Mouse (Mus musculus) heart, embryonic 14.5 days (tissue): ENCODE measurements at regions not wholly inside any gene's neighbourhood (a gene's known extent, or its start where the extent isn't known, plus 50 kb on each side); places are given as distances from the start of the nearest gene placed in this dataset.

Source experiments
- ATAC-seq: fragments of 200-750 bp; cut with Nextera tagmentation; 2 replicates; pipeline ENCODE4 v1.8.0; 2017; ENCODE audit warnings: low read depth, moderate TSS enrichment; ENCODE audit not compliant: insufficient number of reproducible peaks, insufficient read depth, low FRiP score
- H3K27ac ChIP-seq, 2 experiments: fragments of 200-500 bp in 1 of 2; fragments of 300-500 bp in 1 of 2; sonication (generic) in 1 of 2; replicated peaks in 1 of 2; 2 replicates each; pipeline ENCODE4 v1.5.1; 2012 to 2014; ENCODE audit warnings: low read depth in 2 of 2, low read length in 2 of 2, control low read depth in 1 of 2, mild to moderate bottlenecking in 1 of 2, mixed read lengths in 1 of 2; ENCODE audit not compliant: control insufficient read depth in 1 of 2, insufficient read depth in 1 of 2
- H3K27me3 ChIP-seq: fragments of 300-500 bp; sonication (generic); 2 replicates; pipeline ENCODE4 v1.6.1; 2014; ENCODE audit warnings: mild to moderate bottlenecking, low read length, control low read depth; ENCODE audit not compliant: control insufficient read depth, insufficient read depth
- H3K36me3 ChIP-seq: fragments of 300-500 bp; sonication (generic); 2 replicates; pipeline ENCODE4 v1.6.1; 2014; ENCODE audit warnings: mild to moderate bottlenecking, control low read depth, low read length, mixed read lengths; ENCODE audit not compliant: control insufficient read depth, insufficient read depth
- H3K4me1 ChIP-seq, 2 experiments: fragments of 200-500 bp in 1 of 2; fragments of 300-500 bp in 1 of 2; sonication (generic) in 1 of 2; 2 replicates each; pipeline ENCODE4 v1.6.1; 2012 to 2014; ENCODE audit warnings: low read length in 2 of 2, control low read depth in 1 of 2, mixed read lengths in 1 of 2; ENCODE audit not compliant: control insufficient read depth in 2 of 2, insufficient read depth in 2 of 2
- H3K4me2 ChIP-seq: fragments of 300-500 bp; sonication (generic); 2 replicates; pipeline ENCODE4 v1.6.1; 2014; ENCODE audit warnings: mild to moderate bottlenecking, low read length
- H3K4me3 ChIP-seq, 2 experiments: fragments of 200-500 bp in 1 of 2; fragments of 300-500 bp in 1 of 2; sonication (generic) in 1 of 2; 2 replicates each; pipeline ENCODE4 v1.5.1; 2012 to 2014; ENCODE audit warnings: low read length in 2 of 2, mild to moderate bottlenecking in 2 of 2, control low read depth in 1 of 2, low read depth in 1 of 2, moderate library complexity in 1 of 2; ENCODE audit not compliant: control insufficient read depth in 1 of 2, insufficient read depth in 1 of 2
- H3K9ac ChIP-seq: fragments of 300-500 bp; sonication (generic); 2 replicates; pipeline ENCODE4 v1.6.1; 2014; ENCODE audit warnings: mild to moderate bottlenecking, low read length
- H3K9me3 ChIP-seq: fragments of 300-500 bp; sonication (generic); 2 replicates; pipeline ENCODE4 v1.6.1; 2016; ENCODE audit warnings: low read length, control low read depth; ENCODE audit not compliant: control insufficient read depth
- WGBS: fragments of 180-500 bp; shearing (Covaris S2); extraction: QIAGEN DNeasy Blood & Tissue Kit; methylation state at CpG from one replicate; pipeline ENCODE4 v1.1.7; 2014; 5-methylcytosine and 5-hydroxymethylcytosine counted together

GRCm38 (mm10) chr11:37600533-37600932 lies 364.8 kb upstream of the Tenm2 start:
- Histone ChIP-seq H3K4me2 (no peak overlapping the region), H3K36me3 (no peaks in the 10 kb centered on the region), H3K9ac (no peak overlapping the region), H3K27me3 (no peaks in the 10 kb centered on the region), H3K4me3 (no peak overlapping the region), H3K9me3 (no peaks in the 10 kb centered on the region), H3K27ac (no peak overlapping the region), H3K4me1 (no peaks in the 10 kb centered on the region)
- no peak for ATAC-seq
- WGBS = 69% methylated on average over 1 of the region's 1 CpGs

GRCm38 (mm10) chr11:37582236-37582635 lies 346.5 kb upstream of the Tenm2 start:
- Histone ChIP-seq H3K4me1 (no peaks in the 10 kb centered on the region), H3K4me3 (no peak overlapping the region), H3K9ac (no peak overlapping the region), H3K27ac (no peak overlapping the region), H3K4me2 (no peak overlapping the region), H3K27me3 (no peaks in the 10 kb centered on the region), H3K36me3 (no peaks in the 10 kb centered on the region), H3K9me3 (no peaks in the 10 kb centered on the region)
- WGBS = 75% methylated on average over 2 of the region's 2 CpGs
- ATAC-seq = no peak

GRCm38 (mm10) chr11:37533624-37534023 lies 297.9 kb upstream of the Tenm2 start:
- Histone ChIP-seq H3K9ac (no peak overlapping the region), H3K9me3 (no peaks in the 10 kb centered on the region), H3K4me3 (no peak overlapping the region), H3K4me1 (peaks cover 0 to 5% of the 10 kb centered on the region in 2 experiments; a peak in 1 of 4 replicates), H3K27ac (no peak overlapping the region), H3K4me2 (no peak overlapping the region), H3K36me3 (no peaks in the 10 kb centered on the region), H3K27me3 (no peaks in the 10 kb centered on the region)
- no peak for ATAC-seq
- WGBS = 54% methylated on average over 2 of the region's 2 CpGs

GRCm38 (mm10) chr11:37532476-37532875 lies 296.7 kb upstream of the Tenm2 start:
- ATAC-seq = no peak
- no peak overlapping the region for H3K27ac ChIP-seq
- 4% methylated on average over 2 of the region's 2 CpGs for WGBS

GRCm38 (mm10) chr11:37498463-37499015 lies 262.8 kb upstream of the Tenm2 start:
- Histone ChIP-seq H3K4me1 (no peaks in the 10 kb centered on the region), H3K27me3 (no peaks in the 10 kb centered on the region), H3K27ac (no peak overlapping the region), H3K36me3 (no peaks in the 10 kb centered on the region), H3K4me2 (no peak overlapping the region), H3K4me3 (no peak overlapping the region), H3K9ac (no peak overlapping the region), H3K9me3 (no peaks in the 10 kb centered on the region)
- ATAC-seq = no peak
- 72% methylated on average over 3 of the region's 3 CpGs for WGBS

More at GRCm38 (mm10) chr11:37532476-37532875, 296.7 kb upstream of the Tenm2 start:
- Histone ChIP-seq H3K36me3 (no peaks in the 10 kb centered on the region), H3K4me1 (peaks cover 0 to 5% of the 10 kb centered on the region in 2 experiments; a peak in 1 of 4 replicates), H3K9me3 (no peaks in the 10 kb centered on the region), H3K4me2 (no peak overlapping the region), H3K9ac (no peak overlapping the region), H3K27me3 (no peaks in the 10 kb centered on the region), H3K4me3 (no peak overlapping the region)

- no peaks in the 10 kb centered on the region for H3K4me1 ChIP-seq
- H3K4me2 ChIP-seq = no peak overlapping the region
- H3K27ac ChIP-seq = no peak overlapping the region
- no peaks in the 10 kb centered on the region for H3K36me3 ChIP-seq
- H3K9me3 ChIP-seq = no peaks in the 10 kb centered on the region
- no peak overlapping the region for H3K9ac ChIP-seq
- H3K27me3 ChIP-seq = no peaks in the 10 kb centered on the region
- no peak overlapping the region for H3K4me3 ChIP-seq
- ATAC-seq = no peak
- WGBS = 57% methylated on average over 9 of the region's 9 CpGs
Measured at GRCm38 (mm10) chr11:37497874-37498273, 262.1 kb upstream of the Tenm2 start.

- Histone ChIP-seq H3K4me3 (no peak overlapping the region), H3K36me3 (no peaks in the 10 kb centered on the region), H3K9ac (no peak overlapping the region), H3K27me3 (no peaks in the 10 kb centered on the region), H3K4me2 (no peak overlapping the region), H3K27ac (no peak overlapping the region), H3K4me1 (no peaks in the 10 kb centered on the region), H3K9me3 (peaks cover 3% of the 10 kb centered on the region; the same call in 1 of the 2 replicates)
- WGBS = 33% methylated on average over 3 of the region's 3 CpGs
- ATAC-seq = no peak
Measured at GRCm38 (mm10) chr11:37480236-37480635, 244.5 kb upstream of the Tenm2 start.

- Histone ChIP-seq H3K27ac (no peak overlapping the region), H3K4me2 (no peak overlapping the region), H3K9ac (no peak overlapping the region), H3K27me3 (no peaks in the 10 kb centered on the region), H3K4me1 (no peaks in the 10 kb centered on the region), H3K36me3 (no peaks in the 10 kb centered on the region), H3K4me3 (no peak overlapping the region), H3K9me3 (peaks cover 3% of the 10 kb centered on the region; the same call in 1 of the 2 replicates)
- WGBS = 89% methylated on average over 6 of the region's 6 CpGs
- ATAC-seq = no peak
Measured at GRCm38 (mm10) chr11:37478970-37479482, 243.3 kb upstream of the Tenm2 start.
